Mouse (Mus musculus) heart, embryonic 13.5 days (tissue): ENCODE measurements around the gene Rad51b. TPM values are rescaled to one million over a fixed set of nuclear protein-coding genes. Genes with fewer than 3 reads are reported as not detected.
A peak's percentile ranks its signal among the peaks of the same experiment; 100 is the strongest.

ENCODE experiments used
- ATAC-seq: fragments of 200-750 bp; cut with Nextera tagmentation; 2 replicates; pipeline ENCODE4 v1.8.0; 2017; ENCODE audit warnings: moderate TSS enrichment; ENCODE audit not compliant: insufficient number of reproducible peaks, low FRiP score, low TSS enrichment; ENCODE audit errors: extremely low read depth
- H3K27ac ChIP-seq: fragments of 300-500 bp; sonication (generic); replicated peaks from 2 replicates; pipeline ENCODE4 v1.5.1; 2015; ENCODE audit warnings: moderate library complexity, mild to moderate bottlenecking, inconsistent platforms
- H3K27me3 ChIP-seq: fragments of 300-500 bp; sonication (generic); replicated peaks from 2 replicates; pipeline ENCODE4 v1.6.1; 2015; ENCODE audit warnings: mild to moderate bottlenecking, inconsistent platforms
- H3K36me3 ChIP-seq: fragments of 300-500 bp; sonication (generic); 2 replicates; pipeline ENCODE4 v1.6.1; 2015; ENCODE audit warnings: mild to moderate bottlenecking, inconsistent platforms
- H3K4me1 ChIP-seq: fragments of 300-500 bp; sonication (generic); 2 replicates; pipeline ENCODE4 v1.6.1; 2015; ENCODE audit warnings: inconsistent platforms
- H3K4me2 ChIP-seq: fragments of 300-500 bp; sonication (generic); 2 replicates; pipeline ENCODE4 v1.6.1; 2015; ENCODE audit warnings: inconsistent platforms, mild to moderate bottlenecking, moderate library complexity
- H3K4me3 ChIP-seq: fragments of 300-500 bp; sonication (generic); 2 replicates; pipeline ENCODE4 v1.5.1; 2015; ENCODE audit warnings: moderate library complexity, mild to moderate bottlenecking, inconsistent platforms
- H3K9ac ChIP-seq: fragments of 300-500 bp; sonication (generic); 2 replicates; pipeline ENCODE4 v1.6.1; 2015; ENCODE audit warnings: inconsistent platforms, mild to moderate bottlenecking, moderate library complexity
- H3K9me3 ChIP-seq: fragments of 300-500 bp; sonication (generic); 2 replicates; pipeline ENCODE4 v1.6.1; 2016; ENCODE audit warnings: inconsistent platforms
- WGBS: fragments of 180-500 bp; shearing (Covaris S2); methylation state at CpG from one replicate; pipeline ENCODE4 v1.1.7; 2015; ENCODE audit warnings: mixed read lengths; 5-methylcytosine and 5-hydroxymethylcytosine counted together
- polyA plus RNA-seq: library from polyadenylated mRNA; unstranded; fragments of >200 nt; fragmentation: Nextera tagmentation; extraction: Ambion mirVana; gene quantifications from 2 replicates; pipeline ENCODE4 v1.2.1, GENCODE M21; 2015

The Rad51b gene
- polyA plus RNA-seq, 1 experiment from 2014 or later = 4.8 TPM

DNA sequence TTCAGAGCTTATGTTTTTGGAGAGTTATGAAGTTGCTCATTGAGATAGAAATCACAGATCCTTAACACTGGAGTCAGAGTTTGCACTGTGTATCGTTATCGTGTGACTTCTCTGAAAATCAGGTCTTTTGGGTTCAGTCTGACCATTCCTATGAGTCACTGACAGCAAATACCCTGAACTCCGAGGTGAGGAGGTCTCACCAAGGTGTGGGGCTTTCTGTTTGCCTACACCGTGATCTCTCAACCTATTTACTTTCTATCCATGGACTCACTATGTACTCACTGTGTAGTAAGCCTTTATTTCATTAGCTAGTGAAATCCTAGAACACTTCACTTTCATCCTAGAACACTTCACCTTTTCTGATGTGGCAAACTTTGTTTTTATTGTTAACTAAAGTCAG, 34.6 kb downstream of the Rad51b start:
- no peak for ATAC-seq
- H3K27me3 ChIP-seq = no peaks in the 10 kb centered on the region
- WGBS = 81% methylated on average over 4 of the region's 4 CpGs
- no peaks in the 10 kb centered on the region for H3K4me1 ChIP-seq
- no peak overlapping the region for H3K9ac ChIP-seq
- H3K4me3 ChIP-seq = no peak overlapping the region
- H3K4me2 ChIP-seq = no peak overlapping the region
- H3K9me3 ChIP-seq = peaks cover 5% of the 10 kb centered on the region
- no peak overlapping the region for H3K27ac ChIP-seq
- peaks cover 14% of the 10 kb centered on the region for H3K36me3 ChIP-seq

DNA sequence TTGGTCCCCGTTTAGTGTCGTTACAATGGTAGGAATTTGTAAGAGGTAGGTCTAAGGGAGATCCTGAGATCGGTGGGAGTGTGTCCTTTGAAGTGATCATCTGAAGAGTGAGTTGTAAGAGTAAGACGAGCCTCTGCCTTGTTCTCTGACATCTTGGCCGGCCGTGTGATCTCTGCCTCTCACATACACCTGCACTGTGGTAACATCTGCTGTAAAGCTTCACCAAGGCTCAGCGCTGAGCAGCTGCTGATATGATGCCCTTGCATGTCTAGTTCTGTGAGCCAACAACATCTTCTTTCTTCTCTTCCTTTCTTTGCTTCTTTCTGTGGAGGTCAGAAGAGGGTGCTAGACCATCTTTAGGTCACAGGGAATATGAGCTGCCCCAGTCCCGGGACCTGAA, 41.7 kb downstream of the Rad51b start:
- Histone ChIP-seq H3K27ac (no peak overlapping the region), H3K36me3 (peaks cover 13% of the 10 kb centered on the region), H3K4me1 (no peaks in the 10 kb centered on the region), H3K27me3 (no peaks in the 10 kb centered on the region), H3K4me2 (no peak overlapping the region), H3K4me3 (no peak overlapping the region), H3K9ac (no peak overlapping the region), H3K9me3 (peaks cover 5% of the 10 kb centered on the region)
- WGBS = 72% methylated on average over 8 of the region's 8 CpGs
- ATAC-seq = no peak

DNA sequence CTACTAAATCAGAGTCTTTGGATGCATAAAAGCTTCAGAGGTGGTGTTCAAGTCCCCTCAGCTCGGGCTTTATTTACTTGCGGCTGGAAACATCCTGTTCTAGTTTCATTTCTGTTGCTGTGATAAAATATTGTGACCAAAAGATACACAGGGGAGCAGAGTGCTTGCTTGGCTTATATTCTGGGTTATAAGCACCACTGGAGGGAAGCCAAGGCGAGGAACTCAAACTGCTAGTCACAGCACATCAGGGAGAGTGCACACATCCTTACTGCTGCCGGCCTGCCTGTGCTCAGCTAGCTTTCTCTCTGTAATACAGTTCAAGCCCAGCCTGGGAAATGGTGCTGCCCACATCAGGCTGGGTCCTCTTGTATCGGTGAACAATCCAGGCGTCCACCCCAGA, 43.4 kb downstream of the Rad51b start:
- ATAC-seq = no peak
- H3K4me2 ChIP-seq = no peak overlapping the region
- 71% methylated on average over 6 of the region's 6 CpGs for WGBS

DNA sequence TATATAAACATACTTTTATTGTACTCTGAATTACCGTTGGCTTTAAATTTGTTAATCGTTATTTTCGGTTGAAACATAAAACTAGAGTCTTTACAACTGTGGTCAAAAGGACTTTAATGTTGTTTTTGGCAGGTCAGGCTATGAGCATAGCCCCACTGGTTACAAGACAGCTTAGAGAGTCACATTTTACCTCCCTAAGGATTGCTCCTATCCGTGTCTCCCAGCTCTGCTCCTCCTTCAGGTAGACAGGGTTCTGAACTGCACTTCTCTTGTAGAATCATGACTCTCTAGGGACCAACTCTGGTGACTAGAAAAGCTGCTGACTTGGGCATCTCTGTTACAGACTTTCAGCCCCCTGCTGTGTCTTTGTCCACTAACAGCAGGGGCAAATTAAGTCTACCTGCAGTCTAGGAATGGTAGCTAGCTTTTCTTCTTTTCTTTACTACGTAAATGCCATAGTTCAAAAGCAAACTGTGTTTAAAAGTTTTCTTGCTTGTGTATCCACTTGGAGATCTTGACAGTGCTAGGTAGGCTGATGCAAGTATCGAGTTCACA, 44.3 kb downstream of the Rad51b start:
- no peak overlapping the region for H3K27ac ChIP-seq
- H3K4me2 ChIP-seq = no peak overlapping the region

More for the DNA sequence above, 43.4 kb downstream of the Rad51b start:
- no peaks in the 10 kb centered on the region for H3K36me3 ChIP-seq
- H3K27me3 ChIP-seq = no peaks in the 10 kb centered on the region
- H3K4me3 ChIP-seq = no peak overlapping the region
- no peak overlapping the region for H3K27ac ChIP-seq
- H3K9ac ChIP-seq = no peak overlapping the region
- H3K4me1 ChIP-seq = no peaks in the 10 kb centered on the region
- no peaks in the 10 kb centered on the region for H3K9me3 ChIP-seq

DNA sequence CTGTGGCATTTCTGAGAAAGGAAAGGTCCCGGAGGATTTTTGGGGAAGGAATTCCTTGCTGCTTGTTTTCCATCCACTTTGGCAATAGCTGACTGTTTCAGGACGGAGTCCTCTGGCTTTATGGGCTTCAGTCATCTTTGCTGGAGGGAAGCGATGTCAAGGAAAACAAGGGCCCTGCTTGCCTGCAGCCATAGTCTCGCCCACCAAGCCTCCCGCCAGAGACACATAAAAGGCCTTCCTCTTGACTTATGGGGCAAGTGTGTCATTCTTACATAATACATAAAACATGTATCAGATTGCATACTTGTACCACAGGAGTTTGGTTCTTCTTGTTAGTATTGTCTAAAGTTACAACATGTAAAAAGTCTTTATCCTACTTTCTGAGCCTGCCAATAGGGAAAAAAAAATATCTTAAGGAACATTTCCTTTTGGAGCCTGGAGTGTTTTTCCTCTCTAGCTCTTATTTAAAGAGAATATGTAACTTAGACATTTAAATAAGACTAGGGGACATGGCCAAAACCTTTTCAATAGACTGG, 49.2 kb downstream of the Rad51b start:
- Histone ChIP-seq H3K27ac (no peak overlapping the region), H3K4me1 (peaks cover 11% of the 10 kb centered on the region)
- ATAC-seq = no peak

More for the DNA sequence above, 44.3 kb downstream of the Rad51b start:
- Histone ChIP-seq H3K27me3 (no peaks in the 10 kb centered on the region), H3K9ac (no peak overlapping the region), H3K4me3 (no peak overlapping the region), H3K36me3 (no peaks in the 10 kb centered on the region), H3K4me1 (no peaks in the 10 kb centered on the region), H3K9me3 (no peaks in the 10 kb centered on the region)
- WGBS = 75% methylated on average over 6 of the region's 6 CpGs
- no peak for ATAC-seq

DNA sequence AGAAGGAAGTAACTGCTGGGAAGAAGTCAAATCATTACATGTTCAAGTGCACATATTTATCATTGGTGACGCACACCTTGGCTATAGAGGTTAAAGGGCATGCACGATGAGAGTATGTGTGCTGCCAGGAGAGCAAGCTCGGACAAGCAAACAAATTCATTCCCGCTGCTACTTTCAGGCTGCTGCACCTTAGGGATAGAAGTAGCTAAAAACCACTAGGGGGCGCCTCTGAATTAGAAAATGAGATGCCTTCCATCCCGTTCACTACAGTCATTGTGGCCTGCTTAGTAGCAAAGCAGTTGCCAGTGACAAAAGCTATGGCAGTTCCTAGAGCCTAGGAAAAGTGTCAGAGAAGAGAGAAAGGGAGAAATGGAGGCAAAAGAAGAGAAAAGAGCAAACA, 50.6 kb downstream of the Rad51b start:
- no peak for ATAC-seq
- Histone ChIP-seq H3K9me3 (no peaks in the 10 kb centered on the region), H3K27me3 (no peaks in the 10 kb centered on the region), H3K4me1 (peaks cover 23% of the 10 kb centered on the region), H3K4me3 (no peak overlapping the region), H3K36me3 (no peaks in the 10 kb centered on the region), H3K9ac (no peak overlapping the region), H3K4me2 (no peak overlapping the region), H3K27ac (no peak overlapping the region)
- 10% methylated on average over 6 of the region's 6 CpGs for WGBS

More for the DNA sequence above, 49.2 kb downstream of the Rad51b start:
- WGBS = 70% methylated on average over 5 of the region's 5 CpGs
- no peaks in the 10 kb centered on the region for H3K36me3 ChIP-seq
- no peaks in the 10 kb centered on the region for H3K9me3 ChIP-seq
- H3K4me2 ChIP-seq = no peak overlapping the region
- no peaks in the 10 kb centered on the region for H3K27me3 ChIP-seq
- no peak overlapping the region for H3K9ac ChIP-seq
- no peak overlapping the region for H3K4me3 ChIP-seq

DNA sequence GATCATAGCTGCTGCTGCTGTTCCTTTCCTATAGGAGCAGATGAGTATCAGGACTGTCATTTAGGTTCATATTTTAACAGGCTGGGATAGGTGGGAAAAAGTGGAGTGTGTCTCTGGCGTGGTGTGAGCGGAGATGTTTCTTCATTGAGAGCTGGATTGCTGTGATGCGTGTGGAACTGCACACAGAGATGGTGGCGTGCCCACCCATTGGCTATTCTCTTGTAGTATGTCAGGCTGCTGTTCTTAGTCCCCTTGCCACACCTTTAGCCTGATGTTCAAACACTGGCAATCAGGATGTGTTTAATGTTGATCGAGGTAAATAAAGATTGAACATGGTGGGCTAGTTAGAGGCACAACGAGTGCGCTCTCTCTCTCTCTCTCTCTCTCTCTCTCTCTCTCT, 54.4 kb downstream of the Rad51b start:
- no peak overlapping the region for H3K4me3 ChIP-seq
- H3K36me3 ChIP-seq = no peaks in the 10 kb centered on the region
- ATAC-seq = no peak
- no peaks in the 10 kb centered on the region for H3K27me3 ChIP-seq
- H3K4me2 ChIP-seq = no peak overlapping the region
- no peak overlapping the region for H3K9ac ChIP-seq
- 0 out of 2 replicates have a peak overlapping the region, but pooled peaks have one; percentile 76 for H3K27ac ChIP-seq
- peaks cover 52% of the 10 kb centered on the region for H3K4me1 ChIP-seq
- H3K9me3 ChIP-seq = no peaks in the 10 kb centered on the region
- WGBS = 82% methylated on average over 7 of the region's 7 CpGs

DNA sequence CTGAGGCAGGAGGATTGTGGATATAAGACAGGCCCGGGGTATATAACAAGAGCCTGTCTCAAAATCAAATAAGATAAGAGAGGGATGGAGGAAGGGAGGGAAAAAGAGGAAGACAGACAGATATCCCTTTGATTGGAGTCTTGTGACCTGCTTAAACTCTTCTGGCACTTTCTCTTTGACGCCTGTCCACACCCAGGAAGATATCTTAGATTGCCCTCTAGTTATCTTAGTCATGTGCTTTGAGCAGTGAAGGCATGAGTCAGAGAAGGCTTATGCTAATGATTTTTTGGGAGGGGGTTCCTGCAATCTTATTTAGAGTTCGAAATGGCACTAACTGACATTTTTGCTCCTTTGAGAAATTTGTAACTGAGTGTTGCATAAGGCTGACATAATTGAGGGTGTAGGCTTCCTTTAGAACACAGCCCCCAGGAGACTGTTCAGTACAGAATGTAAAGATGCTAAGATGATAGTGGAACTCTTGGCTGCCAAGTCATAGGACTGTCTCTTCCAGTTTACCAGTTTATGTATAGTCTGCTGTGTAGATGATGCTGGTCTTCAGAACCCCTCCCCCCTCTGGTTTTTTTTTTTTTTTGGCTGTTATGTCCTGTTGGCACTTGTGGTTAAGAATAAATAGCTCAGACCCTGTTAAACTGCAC, 55.1 kb downstream of the Rad51b start:
- WGBS = 22% methylated on average over 3 of the region's 3 CpGs
- Histone ChIP-seq H3K36me3 (no peaks in the 10 kb centered on the region), H3K4me3 (no peak overlapping the region), H3K27ac (peak overlapping the region; percentile 76), H3K4me2 (no peak overlapping the region), H3K9me3 (no peaks in the 10 kb centered on the region), H3K4me1 (peaks cover 52% of the 10 kb centered on the region), H3K9ac (no peak overlapping the region), H3K27me3 (no peaks in the 10 kb centered on the region)
- no peak; the same call in 1 of the 2 replicates for ATAC-seq

DNA sequence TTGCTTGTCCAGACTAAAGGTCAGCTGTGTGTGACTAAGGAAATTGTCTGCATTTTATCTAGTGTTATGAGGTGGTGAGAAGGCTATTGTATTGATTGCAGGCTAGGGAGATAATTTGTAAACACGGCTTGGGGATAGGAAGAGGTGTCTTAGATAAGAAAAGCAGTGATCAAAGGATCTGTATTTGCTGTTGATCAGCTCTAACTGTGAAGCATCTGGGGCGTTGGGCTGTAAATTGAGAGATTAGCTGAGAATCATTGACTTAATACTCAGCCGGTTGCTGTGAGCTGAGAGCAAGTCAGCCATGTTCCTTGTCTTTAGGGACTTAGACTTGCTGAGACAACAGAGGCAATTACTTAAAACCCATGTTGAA, 55.6 kb downstream of the Rad51b start:
- Histone ChIP-seq H3K4me1 (peaks cover 47% of the 10 kb centered on the region), H3K27me3 (no peaks in the 10 kb centered on the region), H3K9me3 (no peaks in the 10 kb centered on the region), H3K36me3 (no peaks in the 10 kb centered on the region), H3K4me2 (no peak overlapping the region; the same call in 1 of the 2 replicates), H3K4me3 (no peak overlapping the region), H3K27ac (peak overlapping the region; percentile 76), H3K9ac (peak overlapping the region; percentile 59; the same call in 1 of the 2 replicates)
- whole genome bisulfite sequencing = 5% methylated on average over 3 of the region's 3 CpGs
- no peak for ATAC-seq

DNA sequence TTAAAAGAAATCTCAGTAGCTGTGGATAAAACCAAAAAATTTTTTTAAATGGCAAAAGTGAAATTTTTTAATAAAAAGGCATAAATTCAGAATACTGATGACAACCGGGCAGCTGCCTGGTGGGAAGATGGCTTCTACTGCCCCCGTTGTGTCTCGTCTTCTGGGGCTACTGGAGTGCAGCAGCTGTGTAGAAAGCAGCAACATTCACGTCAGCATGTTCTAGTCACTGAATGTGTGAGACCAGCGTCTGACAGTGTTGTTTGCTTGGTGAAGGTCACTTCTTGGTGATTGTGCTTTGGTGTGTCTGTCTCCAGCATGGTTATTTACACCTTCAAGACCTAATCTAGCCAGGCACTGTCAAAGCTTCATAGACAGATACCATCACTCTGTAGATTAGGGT, 56.3 kb downstream of the Rad51b start:
- H3K27ac ChIP-seq = peak overlapping the region; percentile 58
- no peak overlapping the region for H3K4me3 ChIP-seq
- no peak overlapping the region for H3K4me2 ChIP-seq
- H3K9me3 ChIP-seq = no peaks in the 10 kb centered on the region
- 38% methylated on average over 5 of the region's 5 CpGs for whole genome bisulfite sequencing
- H3K4me1 ChIP-seq = peaks cover 42% of the 10 kb centered on the region
- H3K36me3 ChIP-seq = no peaks in the 10 kb centered on the region
- ATAC-seq = no peak
- no peaks in the 10 kb centered on the region for H3K27me3 ChIP-seq
- H3K9ac ChIP-seq = peak overlapping the region; percentile 59

DNA sequence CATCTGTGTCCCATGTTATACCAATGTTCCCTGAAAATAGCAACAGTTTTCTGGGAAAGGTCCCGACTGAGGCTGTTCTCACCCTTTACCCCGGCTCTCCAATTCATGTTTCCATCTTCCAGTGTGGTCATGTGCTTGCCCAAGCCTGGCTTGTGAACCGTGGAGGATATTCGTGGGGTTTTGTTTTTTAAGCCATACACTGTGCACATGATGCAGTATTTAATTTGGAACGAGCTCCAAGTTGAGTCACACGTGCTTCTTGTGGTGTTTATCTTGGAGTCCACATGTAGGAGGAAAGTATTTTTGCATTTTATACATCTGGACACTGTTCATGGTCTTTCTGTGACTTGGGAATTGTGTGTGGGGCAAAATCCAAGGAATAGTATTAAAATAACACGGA, 57.5 kb downstream of the Rad51b start:
- no peak for ATAC-seq
- Histone ChIP-seq H3K4me2 (no peak overlapping the region), H3K4me3 (no peak overlapping the region), H3K27ac (peak overlapping the region; percentile 33), H3K27me3 (no peaks in the 10 kb centered on the region), H3K9ac (no peak overlapping the region), H3K9me3 (0 out of 2 replicates have a peak, but pooled peaks cover 2% of the 10 kb centered on the region), H3K36me3 (no peaks in the 10 kb centered on the region), H3K4me1 (peaks cover 42% of the 10 kb centered on the region)
- 59% methylated on average over 7 of the region's 7 CpGs for WGBS

DNA sequence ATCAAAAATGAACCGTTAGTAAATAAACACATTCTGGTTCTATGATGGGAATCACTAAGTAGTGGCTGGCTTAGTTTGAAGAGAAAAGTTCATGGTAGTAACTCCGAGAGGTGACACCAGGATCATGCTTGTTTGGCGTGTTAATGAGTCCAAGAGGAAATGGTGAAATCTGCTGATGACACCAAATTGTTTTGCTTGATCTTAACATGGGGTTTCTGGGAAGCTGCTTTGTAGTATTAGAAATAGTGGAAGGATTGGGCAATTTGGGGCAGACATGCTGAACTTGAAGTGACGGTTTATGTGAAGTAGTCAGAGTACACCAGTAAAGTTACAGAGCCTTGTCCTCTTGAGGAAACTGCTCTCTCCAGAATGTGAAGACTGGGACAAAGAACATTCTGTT, 59.1 kb downstream of the Rad51b start:
- Histone ChIP-seq H3K4me1 (peaks cover 42% of the 10 kb centered on the region), H3K4me3 (no peak overlapping the region), H3K36me3 (no peaks in the 10 kb centered on the region), H3K9me3 (0 out of 2 replicates have a peak, but pooled peaks cover 4% of the 10 kb centered on the region), H3K4me2 (no peak overlapping the region), H3K27me3 (no peaks in the 10 kb centered on the region), H3K9ac (no peak overlapping the region), H3K27ac (no peak overlapping the region)
- WGBS = 71% methylated on average over 4 of the region's 4 CpGs
- ATAC-seq = no peak
